Mouse (Mus musculus): ENCODE measurements around the gene Atf7. TPM values are rescaled to one million over a fixed set of nuclear protein-coding genes. Genes with fewer than 3 reads are reported as not detected.
"Not testable (repeated sequence)": the region's sequence is repeated elsewhere in the genome, so short reads cannot be mapped to it uniquely, and the experiment has no call there.

Atf7 gene
- polyA plus RNA-seq, 1 experiment: 71.8 TPM

- 81% methylated on average over 1 of the region's 1 CpGs for WGBS
- no peak overlapping the region for H3K4me3 ChIP-seq (ENCODE audit: extremely low read depth, insufficient read depth, insufficient read length)
- H3K4me1 ChIP-seq (ENCODE audit: control insufficient read depth, insufficient read depth, insufficient read length): peaks cover 9% of the 10 kb centered on the region
- no peak for DNase-seq (ENCODE audit: low read depth in 1 of 2, low spot score in 2 of 2)
- H3K36me3 ChIP-seq (ENCODE audit: control insufficient read depth, insufficient read depth, low read length): no peaks in the 10 kb centered on the region; the same call in 1 of the 2 replicates
- no peak for TF ChIP-seq CTCF (IDR thresholded peaks at IDR 0.05; ENCODE audit: extremely low read depth, insufficient read depth, insufficient read length, insufficient replicate concordance)
- no peak for TF ChIP-seq POLR2A (IDR thresholded peaks at IDR 0.05; ENCODE audit: low read depth, low read length)
- H3K27ac ChIP-seq (ENCODE audit: insufficient read depth, low read length): no peak overlapping the region
- H3K27me3 ChIP-seq (ENCODE audit: control insufficient read depth, insufficient read depth, low read length): no peaks in the 10 kb centered on the region
Observed at GRCm38 (mm10) chr15:102620765-102621164, 4.5 kb downstream of the Atf7 start.

DNA sequence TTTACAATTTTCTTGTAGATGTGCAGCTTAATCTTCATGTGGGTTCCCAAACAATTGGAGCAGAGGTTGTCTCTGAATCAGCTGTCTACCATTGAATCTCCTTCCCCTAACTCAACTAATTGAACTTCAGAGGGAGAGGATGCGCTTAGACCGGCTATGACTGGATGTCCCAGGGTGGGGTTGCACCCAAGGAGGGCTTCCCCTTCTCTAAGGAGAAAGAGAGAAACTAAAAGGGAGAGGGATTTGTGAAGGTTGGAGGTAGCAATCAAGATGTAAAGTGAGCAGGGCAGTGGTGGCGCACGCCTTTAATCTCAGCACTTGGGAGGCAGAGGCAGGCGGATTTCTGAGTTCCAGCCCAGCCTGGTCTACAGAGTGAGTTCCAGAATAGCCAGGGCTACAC, 5.8 kb downstream of the Atf7 start:
- 90% methylated on average over 5 of the region's 5 CpGs for WGBS
- DNase-seq (ENCODE audit: low read depth in 1 of 2, low spot score in 2 of 2): no peak
- Histone ChIP-seq H3K27ac (ENCODE audit: insufficient read depth, low read length) (no peak overlapping the region), H3K27me3 (ENCODE audit: control insufficient read depth, insufficient read depth, low read length) (no peaks in the 10 kb centered on the region), H3K4me1 (ENCODE audit: control insufficient read depth, insufficient read depth, insufficient read length) (peaks cover 9% of the 10 kb centered on the region), H3K4me3 (ENCODE audit: extremely low read depth, insufficient read depth, insufficient read length) (no peak overlapping the region), H3K36me3 (ENCODE audit: control insufficient read depth, insufficient read depth, low read length) (no peaks in the 10 kb centered on the region; the same call in 1 of the 2 replicates)
- TF ChIP-seq CTCF (IDR thresholded peaks at IDR 0.05; ENCODE audit: extremely low read depth, insufficient read depth, insufficient read length, insufficient replicate concordance): no peak
- TF ChIP-seq POLR2A (IDR thresholded peaks at IDR 0.05; ENCODE audit: low read depth, low read length): no peak

GRCm38 (mm10) chr15:102617654-102618053, 7.6 kb downstream of the Atf7 start:
- 16% methylated on average over 1 of the region's 1 CpGs for WGBS
- Histone ChIP-seq H3K36me3 (ENCODE audit: control insufficient read depth, insufficient read depth, low read length) (no peaks in the 10 kb centered on the region; the same call in 1 of the 2 replicates), H3K27ac (ENCODE audit: insufficient read depth, low read length) (no peak overlapping the region; the same call in 1 of the 2 replicates), H3K4me3 (ENCODE audit: extremely low read depth, insufficient read depth, insufficient read length) (peak overlapping the region; percentile 23; the same call in 1 of the 2 replicates), H3K4me1 (ENCODE audit: control insufficient read depth, insufficient read depth, insufficient read length) (no peaks in the 10 kb centered on the region; the same call in none of the 2 replicates), H3K27me3 (ENCODE audit: control insufficient read depth, insufficient read depth, low read length) (no peaks in the 10 kb centered on the region)
- no peak for DNase-seq (ENCODE audit: low read depth in 1 of 2, low spot score in 2 of 2)
- TF ChIP-seq POLR2A (IDR thresholded peaks at IDR 0.05; ENCODE audit: low read depth, low read length): no peak
- TF ChIP-seq CTCF (IDR thresholded peaks at IDR 0.05; ENCODE audit: extremely low read depth, insufficient read depth, insufficient read length, insufficient replicate concordance): no peak

GRCm38 (mm10) chr15:102616174-102616573, 9.1 kb downstream of the Atf7 start:
- H3K4me3 ChIP-seq (ENCODE audit: extremely low read depth, insufficient read depth, insufficient read length): no peak overlapping the region
- TF ChIP-seq CTCF (IDR thresholded peaks at IDR 0.05; ENCODE audit: extremely low read depth, insufficient read depth, insufficient read length, insufficient replicate concordance): no peak
- no peak for TF ChIP-seq POLR2A (IDR thresholded peaks at IDR 0.05; ENCODE audit: low read depth, low read length)
- H3K27ac ChIP-seq (ENCODE audit: insufficient read depth, low read length): no peak overlapping the region
- H3K4me1 ChIP-seq (ENCODE audit: control insufficient read depth, insufficient read depth, insufficient read length): no peaks in the 10 kb centered on the region; the same call in none of the 2 replicates
- DNase-seq (ENCODE audit: low read depth in 1 of 2, low spot score in 2 of 2): no peak
- no peaks in the 10 kb centered on the region; the same call in 1 of the 2 replicates for H3K36me3 ChIP-seq (ENCODE audit: control insufficient read depth, insufficient read depth, low read length)
- 67% methylated on average over 2 of the region's 2 CpGs for WGBS
- H3K27me3 ChIP-seq (ENCODE audit: control insufficient read depth, insufficient read depth, low read length): no peaks in the 10 kb centered on the region

DNA sequence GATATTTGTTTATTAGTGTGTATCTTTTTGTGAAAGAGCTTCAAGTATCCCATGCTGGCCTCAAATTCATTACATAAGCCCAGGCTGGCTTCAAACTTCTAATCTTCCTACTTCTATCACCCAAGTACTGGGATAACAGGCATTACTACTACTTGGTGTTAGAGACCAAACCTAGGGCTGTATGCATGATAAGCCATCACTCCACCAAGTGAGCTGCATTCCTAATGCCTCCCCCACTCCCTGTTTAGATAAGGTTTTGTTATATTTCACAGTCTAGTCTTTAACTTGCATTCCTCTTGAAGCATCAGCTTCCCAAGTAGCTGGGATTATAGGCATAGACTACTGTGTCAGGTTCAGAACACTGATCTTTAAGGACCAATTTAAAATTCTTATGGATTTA, 11.0 kb downstream of the Atf7 start:
- Histone ChIP-seq H3K4me1 (ENCODE audit: control insufficient read depth, insufficient read depth, insufficient read length) (no peaks in the 10 kb centered on the region; the same call in none of the 2 replicates), H3K4me3 (ENCODE audit: extremely low read depth, insufficient read depth, insufficient read length) (no peak overlapping the region), H3K27me3 (ENCODE audit: control insufficient read depth, insufficient read depth, low read length) (no peaks in the 10 kb centered on the region), H3K27ac (ENCODE audit: insufficient read depth, low read length) (no peak overlapping the region), H3K36me3 (ENCODE audit: control insufficient read depth, insufficient read depth, low read length) (no peaks in the 10 kb centered on the region)
- TF ChIP-seq CTCF (IDR thresholded peaks at IDR 0.05; ENCODE audit: extremely low read depth, insufficient read depth, insufficient read length, insufficient replicate concordance): no peak
- no peak for TF ChIP-seq POLR2A (IDR thresholded peaks at IDR 0.05; ENCODE audit: low read depth, low read length)
- DNase-seq (ENCODE audit: low read depth in 1 of 2, low spot score in 2 of 2): no peak

DNA sequence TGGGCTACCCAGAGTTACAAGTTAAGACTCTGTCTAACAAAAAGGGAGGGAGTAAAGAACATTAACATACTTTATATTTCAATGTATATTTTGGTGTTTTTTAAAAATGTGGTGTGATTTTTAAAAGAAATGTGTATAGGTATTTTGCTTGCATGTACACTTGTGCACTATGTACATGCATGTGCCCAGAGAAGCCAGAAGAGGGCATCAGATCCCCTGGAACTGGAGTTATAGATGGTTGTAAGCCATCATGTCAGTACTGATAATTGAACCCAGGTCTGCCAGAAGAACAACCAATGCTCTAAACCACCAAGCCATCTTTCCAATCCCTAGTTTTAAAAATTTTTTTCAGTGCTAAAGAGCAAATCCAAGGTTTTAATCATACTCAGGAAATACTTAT, 12.3 kb downstream of the Atf7 start:
- peak in 1 of 2 experiments; percentile 6 for DNase-seq (ENCODE audit: low read depth in 1 of 2, low spot score in 2 of 2)
- TF ChIP-seq CTCF (IDR thresholded peaks at IDR 0.05; ENCODE audit: extremely low read depth, insufficient read depth, insufficient read length, insufficient replicate concordance): no peak
- TF ChIP-seq POLR2A (IDR thresholded peaks at IDR 0.05; ENCODE audit: low read depth, low read length): no peak
- no peaks in the 10 kb centered on the region for H3K27me3 ChIP-seq (ENCODE audit: control insufficient read depth, insufficient read depth, low read length)
- H3K36me3 ChIP-seq (ENCODE audit: control insufficient read depth, insufficient read depth, low read length): no peaks in the 10 kb centered on the region
- H3K4me1 ChIP-seq (ENCODE audit: control insufficient read depth, insufficient read depth, insufficient read length): no peaks in the 10 kb centered on the region; the same call in none of the 2 replicates
- H3K4me3 ChIP-seq (ENCODE audit: extremely low read depth, insufficient read depth, insufficient read length): no peak overlapping the region
- no peak overlapping the region for H3K27ac ChIP-seq (ENCODE audit: insufficient read depth, low read length)

DNA sequence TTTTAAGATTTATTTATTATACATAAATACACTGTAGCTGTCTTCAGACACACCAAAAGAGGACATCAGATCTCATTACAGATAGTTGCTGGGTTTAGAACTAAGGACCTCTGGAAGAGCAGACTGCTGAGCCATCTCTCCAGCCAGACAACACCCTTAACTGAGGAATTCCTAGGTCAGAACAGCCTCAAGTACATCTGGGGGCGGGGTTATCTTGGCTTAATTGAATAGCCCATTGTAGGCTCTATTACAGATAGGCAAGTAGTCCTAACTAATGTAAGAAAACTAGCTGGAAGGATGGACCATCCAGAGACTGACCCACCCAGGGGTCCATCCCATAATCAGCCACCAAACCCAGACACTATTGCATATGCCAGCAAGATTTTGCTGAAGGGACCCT, 16.7 kb downstream of the Atf7 start:
- DNase-seq (ENCODE audit: low read depth in 1 of 2, low spot score in 2 of 2); H3K27ac ChIP-seq (ENCODE audit: insufficient read depth, low read length); H3K27me3 ChIP-seq (ENCODE audit: control insufficient read depth, insufficient read depth, low read length); H3K36me3 ChIP-seq (ENCODE audit: control insufficient read depth, insufficient read depth, low read length); H3K4me3 ChIP-seq (ENCODE audit: extremely low read depth, insufficient read depth, insufficient read length); H3K4me1 ChIP-seq (ENCODE audit: control insufficient read depth, insufficient read depth, insufficient read length): not testable (repeated sequence)
- 94% methylated on average over 1 of the region's 1 CpGs for WGBS
